Mouse (Mus musculus): ENCODE measurements around the gene Taf15.
A peak's percentile ranks its signal among the peaks of the same experiment; 100 is the strongest.

Gene Taf15

DNA sequence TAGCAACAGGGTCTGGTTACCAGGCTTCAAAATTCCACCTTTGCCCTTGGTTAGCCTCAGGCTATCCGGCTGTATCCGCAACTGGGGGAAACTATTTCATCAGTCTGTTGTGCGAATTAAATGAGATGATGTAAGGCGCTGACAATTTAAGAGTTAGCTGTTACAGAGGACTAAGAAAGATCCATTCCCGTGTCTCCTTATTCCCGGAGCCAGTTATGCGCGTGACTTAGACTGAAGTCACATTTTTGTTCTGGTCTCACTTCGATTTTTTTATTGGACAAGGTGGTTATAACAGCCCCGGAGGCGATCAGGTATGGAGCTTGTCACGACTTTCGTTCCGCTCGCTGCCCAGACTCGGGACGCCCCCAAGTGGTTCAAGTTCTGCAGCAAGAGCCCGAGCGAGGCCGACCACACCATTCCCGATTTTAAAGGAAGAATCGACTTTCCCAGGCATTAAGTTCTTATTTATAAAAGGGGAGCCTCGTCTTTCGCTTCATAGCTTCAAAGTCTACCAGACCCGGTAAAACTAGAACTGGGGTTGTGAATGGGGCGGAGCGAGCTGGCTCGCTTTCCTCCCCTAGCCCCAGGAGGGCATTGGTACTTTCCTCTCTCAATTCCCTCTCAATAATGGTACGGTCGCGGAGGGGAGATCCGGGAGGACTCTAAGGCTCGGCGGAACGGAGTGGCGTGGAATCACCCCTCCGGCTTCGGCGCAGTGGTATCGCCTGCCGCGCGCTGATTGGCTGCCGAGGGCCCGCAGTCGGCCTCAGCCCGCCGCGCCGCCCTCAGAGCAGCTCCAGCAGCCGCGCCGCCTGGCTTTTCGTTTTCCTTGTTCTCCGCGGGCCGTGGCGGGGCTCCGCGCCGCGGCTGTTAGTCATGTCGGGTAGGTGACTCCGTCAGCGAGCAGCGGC is at the start of gene Taf15:
Gene Taf15, plus strand, starts transcription at position 763 of the 911 bp plus-strand sequence.
- peak; percentile 98 for DNase-seq (ENCODE audit: low read depth, low spot score)

DNA sequence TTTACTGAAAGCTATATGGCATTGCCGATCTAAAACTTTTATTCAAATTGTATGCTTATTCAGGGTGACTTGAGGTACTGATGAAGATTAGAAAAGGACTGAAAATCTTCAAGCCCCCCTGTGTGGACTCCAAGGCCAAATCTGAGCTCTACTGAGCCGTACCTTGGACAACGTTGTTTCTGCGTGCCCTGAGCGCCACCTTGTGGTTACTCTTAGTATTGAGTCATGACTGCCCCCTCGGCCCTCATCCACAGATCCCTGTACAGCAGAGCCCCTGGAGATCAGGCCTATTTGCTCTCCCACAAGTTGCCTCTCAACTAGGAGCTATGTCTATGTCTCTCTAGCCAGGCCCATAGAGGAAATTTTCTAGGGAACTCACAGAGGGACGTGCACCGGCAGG is 48.2 kb upstream of the Taf15 start:
- no peak for DNase-seq (ENCODE audit: low read depth, low spot score)

DNA sequence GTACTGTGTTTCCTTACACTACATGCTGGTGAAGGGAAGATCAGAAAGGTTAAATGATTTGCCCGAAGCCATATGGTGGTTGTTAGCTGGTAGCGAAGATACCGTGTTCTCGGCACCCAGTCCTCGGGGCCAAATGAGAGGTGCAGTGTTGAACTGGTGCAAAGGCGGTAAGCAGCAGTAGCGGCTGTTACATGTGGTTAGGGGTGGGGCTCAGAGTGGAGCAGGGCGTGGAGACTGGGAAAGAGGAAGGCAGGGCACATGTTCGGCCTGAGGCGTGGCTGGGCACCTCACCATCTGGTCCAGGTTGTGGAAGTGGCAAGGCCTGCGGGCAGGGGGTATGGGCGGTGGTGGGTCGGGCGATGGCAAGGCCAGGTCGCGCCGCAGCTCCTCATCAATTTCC is 45.9 kb upstream of the Taf15 start:
- no peak for DNase-seq (ENCODE audit: low read depth, low spot score)

DNA sequence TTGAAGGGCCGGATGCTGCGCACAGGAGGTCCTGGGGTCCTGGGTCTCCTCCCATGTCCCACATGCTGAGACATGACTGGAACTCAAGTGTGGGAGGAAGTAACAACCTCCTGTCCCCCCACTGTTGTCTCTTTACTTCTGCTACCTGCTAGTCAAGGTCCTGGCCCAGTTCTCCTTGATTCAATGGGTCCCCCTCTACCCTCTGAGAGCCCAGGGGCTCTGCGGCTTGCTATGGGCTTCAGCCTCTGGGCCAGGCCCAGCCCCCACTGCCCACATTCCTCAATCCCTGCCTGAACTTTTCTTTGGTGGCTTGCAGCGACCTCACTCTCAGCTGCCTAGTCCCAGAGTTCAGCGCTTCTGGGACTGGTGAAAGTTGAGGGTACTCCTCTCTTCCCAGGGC is 43.5 kb upstream of the Taf15 start, which contains the start of gene Gas2l2:
Gene Gas2l2, minus strand, starts transcription at position 101 of the 400 bp plus-strand sequence.
- no peak for DNase-seq (ENCODE audit: low read depth, low spot score)

DNA sequence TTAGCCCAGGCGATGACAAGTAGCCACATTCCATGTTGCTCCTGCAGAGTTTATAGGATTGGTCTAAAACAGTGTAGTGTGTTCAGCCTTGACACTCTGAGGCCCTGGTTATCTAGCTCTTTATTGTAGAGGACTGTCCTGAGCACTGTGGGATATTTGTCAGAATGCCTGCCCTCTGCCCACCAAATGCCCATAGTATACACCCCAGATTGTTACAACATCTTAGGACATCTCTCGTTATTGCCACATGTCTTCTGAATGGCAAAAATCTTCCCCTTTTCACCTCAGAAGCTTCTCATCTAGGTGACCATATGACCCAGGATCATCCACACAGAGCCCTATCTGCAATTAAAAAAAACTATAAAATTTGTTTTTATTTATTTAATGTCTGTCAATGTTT is 40.4 kb upstream of the Taf15 start:
- DNase-seq (ENCODE audit: low read depth, low spot score): no peak

GRCm38 (mm10) chr11:83437377-83437776 is 35.5 kb upstream of the Taf15 start, which contains the start of gene 1700020L24Rik:
Gene 1700020L24Rik, plus strand, starts transcription at chr11:83437677.
- no peak for DNase-seq (ENCODE audit: low read depth, low spot score)

- DNase-seq (ENCODE audit: low read depth, low spot score): no peak
Measured at GRCm38 (mm10) chr11:83439426-83440060, 33.3 kb upstream of the Taf15 start.

DNA sequence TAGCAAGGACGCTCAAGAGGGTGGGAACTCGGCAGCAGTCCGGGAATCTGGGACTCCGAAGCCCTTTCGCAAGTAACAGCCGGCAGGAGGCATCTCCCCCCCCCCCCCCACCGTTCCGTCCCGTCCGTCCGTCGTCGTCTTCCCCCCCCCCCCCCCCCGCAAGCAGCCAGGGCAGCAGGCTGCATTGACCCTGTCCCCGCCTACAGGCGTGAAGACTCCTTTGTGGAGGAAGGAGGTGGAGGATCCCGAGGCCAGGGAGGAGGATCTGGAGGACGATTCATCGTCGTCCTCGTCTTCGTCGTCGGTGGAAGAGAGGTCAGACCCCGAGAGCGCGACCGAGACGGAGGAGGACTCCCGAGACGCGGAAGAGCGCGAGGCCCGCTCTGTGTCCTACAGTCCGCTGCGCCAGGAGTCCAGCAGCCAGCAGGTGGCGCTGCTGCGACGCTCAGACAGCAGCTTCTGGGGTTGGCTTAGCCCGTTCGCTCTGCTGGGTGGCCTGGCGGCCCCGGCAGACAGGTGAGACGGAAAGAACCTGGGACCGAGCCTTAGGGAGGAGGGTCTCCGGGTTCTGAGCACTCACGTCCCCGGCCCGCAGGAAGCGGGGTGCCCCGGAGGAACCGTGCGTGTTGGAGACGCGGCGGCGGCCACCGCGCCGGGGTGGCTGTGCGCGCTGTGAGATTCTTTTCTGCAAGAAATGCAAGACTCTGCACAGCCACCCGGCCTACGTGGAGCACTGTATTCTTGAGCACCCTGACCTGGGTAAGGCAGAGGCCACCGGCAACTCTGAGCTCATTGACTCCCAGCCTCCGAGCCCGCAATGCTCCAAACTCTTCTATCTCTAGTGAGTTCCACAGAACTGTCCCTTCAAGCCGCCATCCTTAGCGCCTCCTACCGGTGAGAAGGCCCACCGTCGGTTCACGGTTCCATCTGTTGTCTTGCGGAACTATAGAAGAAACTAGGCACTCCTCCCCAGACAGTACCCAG is 32.5 kb upstream of the Taf15 start:
- peak; percentile 69 for DNase-seq (ENCODE audit: low read depth, low spot score)

DNA sequence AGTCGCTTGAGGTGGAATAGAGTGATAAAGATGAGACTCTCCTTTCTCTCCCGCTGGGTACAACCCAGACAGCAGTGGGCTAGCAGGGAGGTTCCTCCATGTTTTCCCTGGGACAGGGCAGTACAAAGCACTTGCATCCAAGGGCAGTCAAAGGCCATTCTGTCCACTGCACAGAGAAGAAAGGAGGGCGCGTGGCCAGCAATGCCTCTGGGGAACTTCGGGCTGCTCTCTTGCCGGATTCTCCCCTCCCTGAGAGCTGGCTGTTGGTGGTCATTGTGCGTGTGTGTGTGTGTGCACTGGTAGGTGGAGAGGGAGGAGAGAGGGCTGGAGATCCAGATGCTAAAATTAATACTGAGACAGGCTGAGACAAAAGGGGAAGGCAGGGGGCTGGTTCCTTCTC is 31.7 kb upstream of the Taf15 start:
- no peak for DNase-seq (ENCODE audit: low read depth, low spot score)

DNA sequence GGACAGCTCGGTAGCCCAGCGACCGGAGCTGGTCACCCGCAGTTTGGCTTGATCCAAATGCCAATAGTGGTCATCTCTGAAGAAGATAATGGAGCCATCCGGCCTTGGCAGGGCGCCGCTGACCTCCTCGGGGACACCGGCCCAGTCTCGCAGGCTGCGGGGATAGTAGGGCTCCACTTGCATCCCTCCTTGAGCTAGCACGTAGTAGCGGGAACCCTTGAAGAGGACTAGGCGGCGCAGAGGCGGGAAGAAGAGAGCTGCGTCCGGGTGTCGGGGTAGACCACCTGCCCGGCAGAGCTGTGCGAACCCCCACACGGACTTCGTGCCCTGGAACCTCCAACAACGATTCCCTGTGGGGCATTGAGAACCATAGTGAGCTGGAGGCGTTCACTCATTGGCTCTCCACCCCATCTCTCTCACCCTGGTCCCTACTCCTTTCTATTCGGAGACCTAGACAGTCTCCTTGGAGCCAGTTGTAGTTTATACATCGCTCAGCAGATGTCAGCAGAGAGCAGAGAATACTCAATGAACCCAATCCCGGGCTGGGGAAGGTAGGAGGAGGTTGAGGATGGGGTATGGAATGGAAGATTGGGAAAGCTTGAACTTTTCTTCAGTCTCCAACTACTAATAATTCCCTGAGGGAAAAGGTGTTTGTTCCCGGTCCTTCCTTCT is 30.2 kb upstream of the Taf15 start:
- DNase-seq (ENCODE audit: low read depth, low spot score): no peak

DNA sequence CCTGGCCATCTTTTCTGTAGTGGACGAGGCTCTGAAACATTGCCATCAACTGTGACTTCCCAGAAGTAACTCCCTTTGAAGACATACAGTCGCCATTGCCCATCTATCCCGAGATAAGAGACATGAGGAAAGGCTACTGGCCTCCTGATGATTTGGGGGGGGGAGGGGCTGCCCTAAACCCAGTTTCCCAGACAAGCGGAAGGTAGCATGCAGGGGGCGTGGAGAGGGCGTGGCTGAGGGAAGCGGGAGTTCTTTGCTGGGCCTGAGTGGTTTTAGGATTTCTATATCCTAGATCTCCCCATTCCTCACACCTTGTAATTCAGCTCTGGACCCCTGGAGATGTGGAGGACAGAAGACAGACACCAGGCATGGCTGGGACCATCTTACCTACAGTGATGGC is 29.1 kb upstream of the Taf15 start:
- no peak for DNase-seq (ENCODE audit: low read depth, low spot score)

DNA sequence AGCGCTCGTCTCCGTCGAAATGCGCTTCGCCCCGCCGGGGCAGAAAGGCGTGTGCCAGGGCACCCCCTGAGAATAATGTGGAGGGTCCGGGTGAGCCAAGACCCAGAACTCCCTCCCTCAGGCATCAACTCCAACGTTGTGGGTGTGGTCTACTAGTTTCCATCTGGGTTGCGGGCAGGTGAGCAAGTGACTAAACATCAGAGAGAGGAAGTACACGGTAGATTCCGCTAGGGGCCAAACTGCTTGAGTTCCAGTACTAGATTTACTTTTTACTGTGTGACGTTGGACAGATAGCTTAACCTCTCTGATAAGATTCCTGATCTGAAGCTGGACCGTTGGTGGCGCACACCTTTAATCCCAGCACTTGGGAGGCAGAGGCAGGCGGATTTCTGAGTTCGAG is 27.9 kb upstream of the Taf15 start:
- no peak for DNase-seq (ENCODE audit: low read depth, low spot score)

- no peak for DNase-seq (ENCODE audit: low read depth, low spot score)
Measured at GRCm38 (mm10) chr11:83447612-83448011, 25.3 kb upstream of the Taf15 start.

DNA sequence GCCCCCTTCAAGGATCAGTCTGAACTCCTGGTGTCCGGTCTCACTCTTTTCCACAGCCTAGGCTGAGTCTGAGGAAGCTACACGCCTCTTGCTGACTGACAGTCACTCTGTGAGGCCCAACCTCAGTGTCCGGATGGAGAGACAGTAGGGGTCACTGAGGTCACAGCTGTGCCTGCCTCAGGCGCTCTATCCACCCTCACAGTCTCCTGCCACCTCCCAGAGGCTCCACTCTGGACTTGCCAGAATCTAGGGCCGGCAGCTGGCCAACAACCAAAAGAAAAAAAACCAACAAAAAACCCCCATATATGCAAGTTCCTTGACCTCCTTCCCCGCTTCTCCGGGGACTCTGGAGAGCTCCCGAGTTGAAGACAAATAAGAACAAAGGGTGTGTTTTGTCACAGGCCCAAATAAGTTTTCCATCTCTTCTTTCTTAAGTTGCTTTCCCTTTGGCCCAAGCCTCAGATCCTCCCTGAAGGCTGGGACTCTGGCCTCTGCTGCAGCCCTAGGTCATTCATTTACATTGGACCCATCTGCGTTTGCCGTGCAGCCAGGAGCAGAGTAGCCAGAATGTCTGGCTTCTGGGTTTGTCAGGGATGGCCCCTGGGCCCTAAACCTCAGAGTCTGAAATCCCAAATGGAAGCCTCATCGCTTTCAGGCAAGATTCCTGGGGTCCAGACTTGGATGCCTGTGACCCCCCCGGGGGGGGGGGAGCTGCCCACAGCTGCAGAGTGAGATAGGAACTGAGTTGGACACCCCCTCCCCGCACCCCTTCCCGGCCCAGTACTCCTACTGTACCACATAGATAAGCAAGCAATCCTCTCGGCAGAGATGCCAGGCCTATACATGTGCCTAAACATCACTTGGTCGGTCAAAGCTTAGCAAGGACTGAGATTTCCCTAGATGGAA is 24.6 kb upstream of the Taf15 start:
- no peak for DNase-seq (ENCODE audit: low read depth, low spot score)

- no peak for DNase-seq (ENCODE audit: low read depth, low spot score)
Measured at GRCm38 (mm10) chr11:83448927-83449236, 24.0 kb upstream of the Taf15 start.

GRCm38 (mm10) chr11:83449298-83449697 is 23.6 kb upstream of the Taf15 start:
- no peak for DNase-seq (ENCODE audit: low read depth, low spot score)

- DNase-seq (ENCODE audit: low read depth, low spot score): no peak
Measured at GRCm38 (mm10) chr11:83450550-83450949, 22.3 kb upstream of the Taf15 start.

- no peak for DNase-seq (ENCODE audit: low read depth, low spot score)
Measured at GRCm38 (mm10) chr11:83451281-83451680, 21.6 kb upstream of the Taf15 start.

DNA sequence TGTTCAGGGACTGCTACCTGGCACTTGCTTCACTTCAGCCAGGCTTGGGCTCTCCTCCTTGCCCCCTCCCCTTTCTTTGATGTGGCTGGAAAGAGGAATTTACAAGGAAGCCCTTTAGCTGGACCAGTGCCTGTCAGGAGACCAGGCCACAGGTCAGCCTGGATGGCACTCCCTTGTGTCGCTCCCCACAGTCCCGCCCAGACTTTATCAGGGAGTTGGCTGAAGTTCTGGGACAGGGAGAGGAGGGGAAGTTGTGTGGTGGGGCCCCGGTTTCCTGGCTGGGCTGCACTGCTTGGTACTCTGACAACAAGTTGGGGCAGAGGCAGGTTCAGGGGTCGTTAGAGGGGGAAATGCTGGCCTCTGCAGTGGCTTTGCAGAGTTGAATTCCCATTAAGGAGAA is 18.3 kb upstream of the Taf15 start:
- DNase-seq (ENCODE audit: low read depth, low spot score): no peak

DNA sequence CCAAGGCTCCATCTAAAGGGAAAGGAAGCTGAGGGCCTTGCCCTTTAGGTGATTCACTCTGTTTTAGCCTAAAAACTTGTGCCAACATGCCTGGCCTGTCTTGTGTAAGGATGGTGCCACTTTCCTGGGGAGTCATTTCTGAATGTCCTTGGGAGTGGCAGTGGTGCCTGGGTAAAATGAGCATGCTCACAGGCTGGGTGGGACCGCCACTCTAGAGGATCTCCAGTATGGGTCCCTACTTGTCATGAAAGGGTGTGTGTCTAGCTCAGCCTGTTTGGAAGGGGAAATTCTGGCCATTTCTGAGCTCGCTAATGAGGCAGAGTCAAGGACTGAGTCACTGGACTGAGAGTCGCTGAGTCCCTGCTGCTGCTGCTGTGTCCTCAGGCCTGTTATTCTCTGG is 17.3 kb upstream of the Taf15 start:
- DNase-seq (ENCODE audit: low read depth, low spot score): no peak
